Comparison of ENCODE assay signal across 8 mouse cellular contexts in genomic region chr12:4863654-4864337, GRCm38 (mm10). TPM values are rescaled to one million over a fixed set of nuclear protein-coding genes. Genes with fewer than 3 reads are reported as not detected.
DNase-seq lines count a peak whose midpoint lies in the region; ATAC-seq and TF ChIP-seq lines count a peak whose summit lies in the region.

No protein-coding gene starts in this region.

- 0 out of 2 replicates have a peak, but pooled peaks have one; percentile 46 for ATAC-seq in forebrain, embryonic 14.5 days
- ATAC-seq in forebrain, postnatal 0 days = no peak
- peak; percentile 60; the same call in 1 of the 2 replicates for ATAC-seq in heart, embryonic 11.5 days (replicated peaks; ENCODE audit: insufficient number of reproducible peaks, low FRiP score, low TSS enrichment)
- peak; percentile 88 for ATAC-seq in kidney, postnatal 0 days (replicated peaks; ENCODE audit: low FRiP score, low read depth)

- H3K9ac ChIP-seq in forebrain, embryonic 14.5 days (ENCODE audit: low read length) = no peak overlapping the region
- no peak overlapping the region for H3K9ac ChIP-seq in forebrain, postnatal 0 days
- H3K9ac ChIP-seq in heart, embryonic 11.5 days (ENCODE audit: low read depth, low read length) = peak overlapping the region; percentile 56; the same call in 1 of the 2 replicates
- no peak overlapping the region for H3K9ac ChIP-seq in kidney, postnatal 0 days (ENCODE audit: low read depth, low read length)

- WGBS in forebrain, embryonic 14.5 days = 71% methylated on average over 4 of the region's 4 CpGs
- WGBS in forebrain, postnatal 0 days = 53% methylated on average over 4 of the region's 4 CpGs
- 40% methylated on average over 4 of the region's 4 CpGs for WGBS in heart, embryonic 11.5 days (ENCODE audit: insufficient replicate concordance)
- 52% methylated on average over 4 of the region's 4 CpGs for WGBS in kidney, postnatal 0 days

- H3K27me3 ChIP-seq in forebrain, embryonic 14.5 days (replicated peaks; ENCODE audit: control insufficient read depth, insufficient read depth, low read length) = no peaks in the 10 kb centered on the region
- no peaks in the 10 kb centered on the region for H3K27me3 ChIP-seq in forebrain, postnatal 0 days (ENCODE audit: insufficient read depth, low read length)
- H3K27me3 ChIP-seq in heart, embryonic 11.5 days (ENCODE audit: control insufficient read depth, insufficient read depth, low read length) = no peaks in the 10 kb centered on the region
- no peaks in the 10 kb centered on the region for H3K27me3 ChIP-seq in kidney, postnatal 0 days (ENCODE audit: insufficient read depth, low read length)

- no peaks in the 10 kb centered on the region for H3K36me3 ChIP-seq in forebrain, embryonic 14.5 days (ENCODE audit: control insufficient read depth, insufficient read depth, low read length)
- H3K36me3 ChIP-seq in forebrain, postnatal 0 days (ENCODE audit: insufficient read depth) = no peaks in the 10 kb centered on the region
- no peaks in the 10 kb centered on the region for H3K36me3 ChIP-seq in heart, embryonic 11.5 days (ENCODE audit: control insufficient read depth, insufficient read depth, low read length)
- no peaks in the 10 kb centered on the region for H3K36me3 ChIP-seq in kidney, postnatal 0 days (ENCODE audit: insufficient read depth, low read length)

- H3K4me1 ChIP-seq in forebrain, embryonic 14.5 days (ENCODE audit: control insufficient read depth, insufficient read depth, low read length) = no peaks in the 10 kb centered on the region
- no peaks in the 10 kb centered on the region for H3K4me1 ChIP-seq in forebrain, postnatal 0 days (ENCODE audit: insufficient read depth)
- H3K4me1 ChIP-seq in heart, embryonic 11.5 days (ENCODE audit: control insufficient read depth, insufficient read depth, low read length) = peaks cover 21% of the 10 kb centered on the region
- H3K4me1 ChIP-seq in kidney, postnatal 0 days (replicated peaks; ENCODE audit: insufficient read depth, low read length) = peaks cover 9% of the 10 kb centered on the region; the same call in 1 of the 2 replicates

- TF ChIP-seq POLR2A in brain, embryonic 14.5 days (IDR thresholded peaks at IDR 0.05; ENCODE audit: borderline replicate concordance, extremely low read depth, insufficient read depth, insufficient read length, poor library complexity, severe bottlenecking) = no peak

- no peaks in the 10 kb centered on the region for H3K9me3 ChIP-seq in forebrain, embryonic 14.5 days (replicated peaks; ENCODE audit: control insufficient read depth, low read length)
- H3K9me3 ChIP-seq in forebrain, postnatal 0 days (ENCODE audit: low read length) = no peaks in the 10 kb centered on the region
- no peaks in the 10 kb centered on the region for H3K9me3 ChIP-seq in heart, embryonic 11.5 days (replicated peaks; ENCODE audit: control insufficient read depth, low read length)
- H3K9me3 ChIP-seq in kidney, postnatal 0 days (replicated peaks; ENCODE audit: low read length) = no peaks in the 10 kb centered on the region

- no peak overlapping the region for H3K4me3 ChIP-seq in forebrain, embryonic 14.5 days (ENCODE audit: low read depth, low read length)
- no peak overlapping the region for H3K4me3 ChIP-seq in forebrain, postnatal 0 days (ENCODE audit: low read depth, low read length)
- no peak overlapping the region for H3K4me3 ChIP-seq in heart, embryonic 11.5 days (ENCODE audit: low read depth, low read length)
- no peak overlapping the region for H3K4me3 ChIP-seq in kidney, postnatal 0 days (replicated peaks; ENCODE audit: low read depth, low read length)

- peak; percentile 41 for DNase-seq in forebrain, embryonic 14.5 days (ENCODE audit: low spot score)
- DNase-seq in forebrain, postnatal 0 days = no peak
- peak; percentile 64 for DNase-seq in brain, embryonic 14.5 days (ENCODE audit: low read depth)
- DNase-seq in kidney, postnatal 0 days (ENCODE audit: low spot score) = peak; percentile 79
- DNase-seq in testis, postnatal 10 days (ENCODE audit: low spot score) = no peak
- no peak for DNase-seq in right cerebral cortex, postnatal 4 days
- no peak for DNase-seq in layer of hippocampus, adult 11-12 months (ENCODE audit: low spot score)

- H3K4me2 ChIP-seq in forebrain, embryonic 14.5 days (ENCODE audit: low read length) = no peak overlapping the region
- no peak overlapping the region for H3K4me2 ChIP-seq in forebrain, postnatal 0 days (ENCODE audit: low read depth)
- peak overlapping the region; percentile 40 for H3K4me2 ChIP-seq in heart, embryonic 11.5 days
- no peak overlapping the region for H3K4me2 ChIP-seq in kidney, postnatal 0 days (ENCODE audit: low read length)

- H3K27ac ChIP-seq in forebrain, embryonic 14.5 days (ENCODE audit: low read depth, low read length) = no peak overlapping the region
- no peak overlapping the region for H3K27ac ChIP-seq in forebrain, postnatal 0 days (ENCODE audit: low read depth, low read length)
- peak overlapping the region; percentile 71 for H3K27ac ChIP-seq in heart, embryonic 11.5 days (ENCODE audit: low read depth, low read length)
- no peak overlapping the region for H3K27ac ChIP-seq in kidney, postnatal 0 days

- no peak for TF ChIP-seq CTCF in forebrain, postnatal 0 days (IDR thresholded peaks at IDR 0.05; ENCODE audit: low read depth)
- TF ChIP-seq CTCF in brain, embryonic 14.5 days (IDR thresholded peaks at IDR 0.05; ENCODE audit: borderline replicate concordance, extremely low read depth, insufficient read depth, insufficient read length) = no peak
- TF ChIP-seq CTCF in kidney, postnatal 0 days (IDR thresholded peaks at IDR 0.05; ENCODE audit: low read depth) = no peak

RNA-seq across cellular contexts. Expression of gene Mfsd2b, which starts 10.4 kb away (rescaled TPM):
- polyA plus RNA-seq in forebrain, embryonic 14.5 days (2014; fragmentation: Nextera tagmentation; extraction: Ambion mirVana) = 0.59 and 0.83 TPM in 2 replicates
- total RNA-seq in forebrain, postnatal 0 days (2014; rRNA removed) = 1.1 and 3.4 TPM in 2 replicates
- 0.49 and 1.3 TPM in 2 replicates for polyA plus RNA-seq in forebrain, postnatal 0 days (2015; fragmentation: Nextera tagmentation; extraction: Ambion mirVana)
- 2.7 and 4.7 TPM in 2 replicates for polyA plus RNA-seq in brain, embryonic 14.5 days (2012; rRNA removed)
- polyA plus RNA-seq in heart, embryonic 11.5 days (2014; fragmentation: Nextera tagmentation; extraction: Ambion mirVana) = 12.7 and 14.8 TPM in 2 replicates
- polyA plus RNA-seq in kidney, postnatal 0 days (2015; fragmentation: Nextera tagmentation; extraction: Ambion mirVana) = 0.38 and 0.41 TPM in 2 replicates

RNA-seq across cellular contexts. Expression of gene Wdcp, which starts 20.7 kb away (rescaled TPM):
- polyA plus RNA-seq in forebrain, embryonic 14.5 days (2014; fragmentation: Nextera tagmentation; extraction: Ambion mirVana) = 12.2 and 12.7 TPM in 2 replicates
- total RNA-seq in forebrain, postnatal 0 days (2014; rRNA removed) = 8.9 and 9.9 TPM in 2 replicates
- 10.2 and 11.4 TPM in 2 replicates for polyA plus RNA-seq in forebrain, postnatal 0 days (2015; fragmentation: Nextera tagmentation; extraction: Ambion mirVana)
- polyA plus RNA-seq in brain, embryonic 14.5 days (2012; rRNA removed) = 10.8 and 12.2 TPM in 2 replicates
- 14.3 and 17.1 TPM in 2 replicates for polyA plus RNA-seq in heart, embryonic 11.5 days (2014; fragmentation: Nextera tagmentation; extraction: Ambion mirVana)
- 15.1 and 15.6 TPM in 2 replicates for polyA plus RNA-seq in kidney, postnatal 0 days (2015; fragmentation: Nextera tagmentation; extraction: Ambion mirVana)

RNA-seq across cellular contexts. Expression of gene Fkbp1b, which starts 22.4 kb away (rescaled TPM):
- 26.8 and 28.2 TPM in 2 replicates for polyA plus RNA-seq in forebrain, embryonic 14.5 days (2014; fragmentation: Nextera tagmentation; extraction: Ambion mirVana)
- total RNA-seq in forebrain, postnatal 0 days (2014; rRNA removed) = 51.7 and 122 TPM in 2 replicates
- polyA plus RNA-seq in forebrain, postnatal 0 days (2015; fragmentation: Nextera tagmentation; extraction: Ambion mirVana) = 65.5 and 67.9 TPM in 2 replicates
- polyA plus RNA-seq in brain, embryonic 14.5 days (2012; rRNA removed) = 30.0 and 31.0 TPM in 2 replicates
- 7.9 and 11.5 TPM in 2 replicates for polyA plus RNA-seq in heart, embryonic 11.5 days (2014; fragmentation: Nextera tagmentation; extraction: Ambion mirVana)
- polyA plus RNA-seq in kidney, postnatal 0 days (2015; fragmentation: Nextera tagmentation; extraction: Ambion mirVana) = 7.6 and 8.8 TPM in 2 replicates

RNA-seq across cellular contexts. Expression of gene Ubxn2a, which starts 43.7 kb away (rescaled TPM):
- 32.4 and 37.2 TPM in 2 replicates for polyA plus RNA-seq in forebrain, embryonic 14.5 days (2014; fragmentation: Nextera tagmentation; extraction: Ambion mirVana)
- 28.5 and 29.0 TPM in 2 replicates for total RNA-seq in forebrain, postnatal 0 days (2014; rRNA removed)
- polyA plus RNA-seq in forebrain, postnatal 0 days (2015; fragmentation: Nextera tagmentation; extraction: Ambion mirVana) = 21.4 and 34.9 TPM in 2 replicates
- 11.0 and 13.5 TPM in 2 replicates for polyA plus RNA-seq in brain, embryonic 14.5 days (2012; rRNA removed)
- 30.6 TPM in 2 replicates for polyA plus RNA-seq in heart, embryonic 11.5 days (2014; fragmentation: Nextera tagmentation; extraction: Ambion mirVana)
- polyA plus RNA-seq in kidney, postnatal 0 days (2015; fragmentation: Nextera tagmentation; extraction: Ambion mirVana) = 30.2 and 34.9 TPM in 2 replicates

RNA-seq across cellular contexts. Expression of gene Sf3b6, which starts 46.5 kb away (rescaled TPM):
- 362 and 405 TPM in 2 replicates for polyA plus RNA-seq in forebrain, embryonic 14.5 days (2014; fragmentation: Nextera tagmentation; extraction: Ambion mirVana)
- total RNA-seq in forebrain, postnatal 0 days (2014; rRNA removed) = 117 and 156 TPM in 2 replicates
- polyA plus RNA-seq in forebrain, postnatal 0 days (2015; fragmentation: Nextera tagmentation; extraction: Ambion mirVana) = 326 and 451 TPM in 2 replicates
- polyA plus RNA-seq in brain, embryonic 14.5 days (2012; rRNA removed) = 161 and 173 TPM in 2 replicates
- polyA plus RNA-seq in heart, embryonic 11.5 days (2014; fragmentation: Nextera tagmentation; extraction: Ambion mirVana) = 175 and 184 TPM in 2 replicates
- 333 and 389 TPM in 2 replicates for polyA plus RNA-seq in kidney, postnatal 0 days (2015; fragmentation: Nextera tagmentation; extraction: Ambion mirVana)

Comparison
In these comparisons a context has a peak if more than half of its experiments do, and no peak if none do; other contexts are left out.
1. DNase-seq: peak in forebrain, embryonic 14.5 days (single experiment), brain, embryonic 14.5 days (single experiment) and kidney, postnatal 0 days (single experiment); none in forebrain, postnatal 0 days (single experiment), testis, postnatal 10 days (single experiment), right cerebral cortex, postnatal 4 days (single experiment) and layer of hippocampus, adult 11-12 months (single experiment).